Mouse (Mus musculus) hindbrain, embryonic 14.5 days (tissue): ENCODE results near the gene Ppil2. TPM values are rescaled to one million over a fixed set of nuclear protein-coding genes. Genes with fewer than 3 reads are reported as not detected.
A peak's percentile ranks its signal among the peaks of the same experiment; 100 is the strongest.

ENCODE experiments used
- ATAC-seq: fragments of 200-750 bp; cut with Nextera tagmentation; 2 replicates; pipeline ENCODE4 v1.8.0; 2017; ENCODE audit warnings: moderate number of reproducible peaks, mild to moderate bottlenecking, moderate TSS enrichment, moderate library complexity; ENCODE audit not compliant: low FRiP score
- DNase-seq: peaks from one replicate; pipeline ENCODE4 v3.0.0-alpha.2; 2015; ENCODE audit warnings: low spot score
- H3K27ac ChIP-seq: fragments of 300-500 bp; sonication (generic); 2 replicates; pipeline ENCODE4 v1.5.1; 2014; ENCODE audit warnings: mild to moderate bottlenecking, moderate library complexity
- H3K27me3 ChIP-seq: fragments of 300-500 bp; sonication (generic); 2 replicates; pipeline ENCODE4 v1.6.1; 2014; ENCODE audit warnings: mild to moderate bottlenecking, low read length, mixed read lengths; ENCODE audit not compliant: control insufficient read depth, insufficient read depth
- H3K36me3 ChIP-seq: fragments of 300-500 bp; sonication (generic); replicated peaks from 2 replicates; pipeline ENCODE4 v1.6.1; 2014; ENCODE audit not compliant: control insufficient read depth, insufficient read depth
- H3K4me1 ChIP-seq: fragments of 300-500 bp; sonication (generic); replicated peaks from 2 replicates; pipeline ENCODE4 v1.6.1; 2014; ENCODE audit warnings: antibody characterized with exemption, low read length, mixed read lengths; ENCODE audit not compliant: control insufficient read depth, insufficient read depth
- H3K4me2 ChIP-seq: fragments of 300-500 bp; sonication (generic); replicated peaks from 2 replicates; pipeline ENCODE4 v1.6.1; 2014; ENCODE audit warnings: mild to moderate bottlenecking, moderate library complexity
- H3K4me3 ChIP-seq: fragments of 300-500 bp; sonication (generic); replicated peaks from 2 replicates; pipeline ENCODE4 v1.5.1; 2014; ENCODE audit warnings: mild to moderate bottlenecking, low read length
- H3K9ac ChIP-seq: fragments of 300-500 bp; sonication (generic); 2 replicates; pipeline ENCODE4 v1.6.1; 2014
- H3K9me3 ChIP-seq: fragments of 300-500 bp; sonication (generic); 2 replicates; pipeline ENCODE4 v1.6.1; 2016; ENCODE audit warnings: low read length; ENCODE audit not compliant: control insufficient read depth
- WGBS: fragments of 180-500 bp; shearing (Covaris S2); extraction: QIAGEN DNeasy Blood & Tissue Kit; methylation state at CpG from one replicate; pipeline ENCODE4 v1.1.7; 2014; 5-methylcytosine and 5-hydroxymethylcytosine counted together
- polyA plus RNA-seq: library from polyadenylated mRNA; unstranded; fragments of >200 nt; fragmentation: Nextera tagmentation; extraction: Ambion mirVana; gene quantifications from 2 replicates; pipeline ENCODE4 v1.2.1, GENCODE M21; 2014

The Ppil2 gene
- polyA plus RNA-seq, 1 experiment from 2014 or later = 136 TPM

DNA sequence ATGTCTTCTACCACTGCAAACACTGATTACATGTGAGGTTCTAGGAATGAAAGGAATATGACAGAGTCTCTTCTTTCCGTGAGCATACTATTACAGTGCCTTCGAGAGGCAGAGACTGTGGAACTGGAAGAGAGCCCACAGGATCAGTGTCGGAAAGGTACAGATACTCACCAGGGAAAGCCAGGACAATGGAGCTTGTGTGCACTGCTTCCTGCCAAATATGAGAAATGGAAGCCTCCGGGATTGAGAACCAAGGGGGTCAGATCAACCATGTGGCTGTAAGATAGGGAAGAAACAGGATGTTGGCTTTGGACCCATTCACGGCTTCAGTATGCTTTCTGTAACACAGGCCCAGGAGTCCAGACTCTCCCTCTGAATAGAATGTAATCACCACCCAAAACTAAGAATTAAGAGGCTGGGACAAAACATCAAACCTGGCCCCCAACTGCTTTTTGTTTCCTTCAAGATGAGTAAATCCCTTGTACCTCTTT is 6.3 kb upstream of the Ppil2 start:
- no peaks in the 10 kb centered on the region for H3K27me3 ChIP-seq
- H3K4me1 ChIP-seq = no peaks in the 10 kb centered on the region
- H3K4me3 ChIP-seq = no peak overlapping the region

DNA sequence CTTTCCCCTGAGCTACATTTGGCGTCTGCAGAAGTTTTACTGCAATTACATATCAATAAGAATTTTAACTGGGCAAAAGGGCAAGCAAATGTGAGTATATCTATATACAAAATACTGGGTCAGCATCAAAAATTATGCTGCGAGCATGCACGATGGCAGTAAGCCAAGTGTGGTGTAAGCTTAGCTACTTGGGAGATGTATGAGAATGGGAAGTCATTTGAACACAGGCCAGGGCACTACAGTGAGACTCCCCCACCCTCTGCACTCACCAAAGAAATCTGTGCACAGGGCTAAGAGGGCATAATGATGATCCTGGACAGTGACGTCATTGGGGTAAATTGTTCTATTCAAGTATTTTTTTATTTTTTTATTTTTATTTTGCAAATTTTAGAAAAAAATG is 6.5 kb downstream of the Ppil2 start:
- no peak overlapping the region for H3K4me2 ChIP-seq
- peaks cover 86% of the 10 kb centered on the region for H3K36me3 ChIP-seq

More for the DNA sequence above, 6.3 kb upstream of the Ppil2 start:
- H3K9ac ChIP-seq = no peak overlapping the region
- H3K4me2 ChIP-seq = no peak overlapping the region
- no peaks in the 10 kb centered on the region for H3K9me3 ChIP-seq
- no peak for ATAC-seq
- H3K27ac ChIP-seq = no peak overlapping the region
- 0 out of 2 replicates have a peak, but pooled peaks cover 4% of the 10 kb centered on the region for H3K36me3 ChIP-seq
- DNase-seq = no peak
- 93% methylated on average over 5 of the region's 5 CpGs for WGBS

DNA sequence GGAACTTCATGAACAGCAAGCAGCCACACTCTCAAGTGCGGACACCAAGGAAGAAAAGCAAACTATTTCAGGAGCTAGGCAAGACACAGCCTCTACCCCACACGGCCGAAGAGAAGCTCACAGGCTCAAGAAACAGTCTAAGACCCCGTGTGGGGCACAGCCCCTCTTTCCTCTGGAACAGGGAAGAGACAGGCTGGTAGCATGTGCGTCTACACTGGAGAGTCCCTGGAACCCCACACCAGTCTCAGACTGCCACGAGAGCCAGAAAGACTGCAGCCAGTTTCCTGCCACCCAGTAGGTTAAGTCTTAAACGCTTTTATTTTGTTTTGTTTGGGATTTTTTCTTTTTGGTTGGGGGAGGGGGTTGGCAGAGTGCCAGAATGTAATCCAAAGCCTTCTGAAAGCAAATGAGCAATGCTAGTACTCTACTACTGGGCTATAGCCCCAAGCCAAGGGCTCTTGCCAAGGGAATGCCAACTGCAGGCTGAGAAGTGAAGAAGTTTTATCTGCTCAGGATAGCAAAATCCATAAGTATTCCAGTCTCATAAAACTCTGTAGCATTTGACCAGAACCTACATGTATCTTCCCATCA is 8.3 kb downstream of the Ppil2 start:
- no peaks in the 10 kb centered on the region for H3K27me3 ChIP-seq
- no peak overlapping the region for H3K4me2 ChIP-seq
- no peaks in the 10 kb centered on the region for H3K4me1 ChIP-seq
- no peak overlapping the region for H3K27ac ChIP-seq
- WGBS = 78% methylated on average over 7 of the region's 7 CpGs
- H3K9me3 ChIP-seq = no peaks in the 10 kb centered on the region
- H3K9ac ChIP-seq = no peak overlapping the region
- DNase-seq (peak; percentile 30), ATAC-seq (peak; percentile 56; the same call in 1 of the 2 replicates)
- H3K36me3 ChIP-seq = peaks cover 90% of the 10 kb centered on the region
- H3K4me3 ChIP-seq = no peak overlapping the region

More for the DNA sequence above, 6.5 kb downstream of the Ppil2 start:
- Histone ChIP-seq H3K9ac (no peak overlapping the region), H3K27me3 (no peaks in the 10 kb centered on the region), H3K9me3 (no peaks in the 10 kb centered on the region), H3K27ac (no peak overlapping the region), H3K4me3 (no peak overlapping the region), H3K4me1 (no peaks in the 10 kb centered on the region; the same call in 1 of the 2 replicates)
- ATAC-seq = no peak
- WGBS = 80% methylated on average over 4 of the region's 4 CpGs
- DNase-seq = no peak

DNA sequence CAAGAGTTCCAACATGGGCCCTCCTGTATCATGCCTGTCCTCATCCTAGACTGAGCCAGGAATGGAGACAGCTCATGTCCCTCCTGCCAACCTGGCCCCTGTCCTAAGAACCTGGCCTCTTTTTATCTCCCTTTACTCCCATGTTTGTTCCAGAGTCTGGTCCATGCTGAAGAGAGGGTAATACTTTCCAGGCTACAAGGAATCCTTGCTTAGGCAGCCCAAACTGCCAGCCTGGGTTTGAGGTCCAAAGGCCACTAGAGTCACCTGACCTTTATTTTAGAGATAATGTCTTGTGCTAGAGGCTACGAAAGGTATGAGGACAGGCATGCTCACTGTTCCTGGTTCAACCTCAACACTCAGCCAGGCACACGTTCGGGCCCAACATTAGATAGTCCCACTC is 14.1 kb downstream of the Ppil2 start:
- 97% methylated on average over 3 of the region's 3 CpGs for WGBS
- Histone ChIP-seq H3K36me3 (peaks cover 86% of the 10 kb centered on the region), H3K9ac (no peak overlapping the region), H3K9me3 (no peaks in the 10 kb centered on the region), H3K4me1 (no peaks in the 10 kb centered on the region), H3K27me3 (no peaks in the 10 kb centered on the region), H3K4me2 (no peak overlapping the region), H3K27ac (no peak overlapping the region), H3K4me3 (no peak overlapping the region)
- ATAC-seq (no peak), DNase-seq (no peak)

DNA sequence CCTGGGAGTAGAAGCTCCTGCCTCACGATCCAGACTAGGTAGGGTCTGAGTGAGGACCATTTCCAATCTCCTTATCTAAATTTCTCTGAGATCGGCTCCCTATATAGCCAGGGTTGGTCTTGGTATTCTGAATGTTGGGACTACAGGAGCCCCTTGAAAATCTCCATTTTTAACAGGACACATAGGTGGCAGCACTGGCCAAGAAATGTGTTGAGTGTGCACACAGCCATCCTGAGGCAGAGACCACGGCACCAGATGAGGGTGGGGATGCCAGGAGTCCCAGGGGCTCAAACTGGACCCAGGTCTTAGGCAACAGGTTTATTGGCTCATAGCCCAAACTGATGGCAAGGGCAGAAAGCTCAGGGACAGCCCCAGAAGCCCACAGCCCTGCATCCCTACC is 22.7 kb downstream of the Ppil2 start:
- H3K27me3 ChIP-seq = no peaks in the 10 kb centered on the region
- H3K4me2 ChIP-seq = no peak overlapping the region
- H3K4me1 ChIP-seq = no peaks in the 10 kb centered on the region
- H3K36me3 ChIP-seq = peaks cover 100% of the 10 kb centered on the region
- peak; percentile 32; the same call in 1 of the 2 replicates for ATAC-seq
- no peak overlapping the region for H3K27ac ChIP-seq
- WGBS = 64% methylated on average over 3 of the region's 3 CpGs
- no peaks in the 10 kb centered on the region for H3K9me3 ChIP-seq
- no peak for DNase-seq
- no peak overlapping the region for H3K9ac ChIP-seq
- H3K4me3 ChIP-seq = no peak overlapping the region

DNA sequence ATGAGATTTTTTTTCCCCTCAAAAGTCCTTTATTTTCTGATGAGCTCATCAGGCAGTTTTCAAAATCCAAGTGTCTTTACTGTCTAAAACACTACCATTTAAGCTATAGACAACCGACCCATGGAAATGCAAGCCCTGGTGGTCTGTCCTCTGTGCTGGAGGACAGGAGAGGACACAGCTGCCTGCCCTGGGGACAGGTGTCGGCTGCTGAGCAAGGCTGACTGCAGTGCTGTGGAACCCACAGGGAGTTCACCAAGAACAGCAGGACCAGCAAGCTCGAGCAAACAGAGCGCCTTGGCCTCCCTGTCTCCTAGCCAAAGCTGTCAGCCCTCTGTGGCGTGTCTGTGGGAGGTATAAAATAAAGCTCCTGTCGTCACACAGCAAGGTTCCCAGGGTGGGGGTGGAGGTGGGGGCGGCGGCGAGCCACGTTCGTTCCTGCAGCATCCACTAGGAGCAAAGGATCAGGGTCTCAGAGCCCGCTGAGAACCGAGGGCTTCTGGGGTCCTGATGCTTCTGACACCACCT is 24.3 kb downstream of the Ppil2 start:
- no peak overlapping the region for H3K4me3 ChIP-seq
- H3K4me1 ChIP-seq = no peaks in the 10 kb centered on the region
- no peak for ATAC-seq
- no peaks in the 10 kb centered on the region for H3K9me3 ChIP-seq
- 77% methylated on average over 13 of the region's 13 CpGs for WGBS
- DNase-seq = no peak
- H3K27me3 ChIP-seq = no peaks in the 10 kb centered on the region
- H3K4me2 ChIP-seq = no peak overlapping the region
- H3K9ac ChIP-seq = no peak overlapping the region
- no peak overlapping the region for H3K27ac ChIP-seq
- H3K36me3 ChIP-seq = peaks cover 100% of the 10 kb centered on the region

DNA sequence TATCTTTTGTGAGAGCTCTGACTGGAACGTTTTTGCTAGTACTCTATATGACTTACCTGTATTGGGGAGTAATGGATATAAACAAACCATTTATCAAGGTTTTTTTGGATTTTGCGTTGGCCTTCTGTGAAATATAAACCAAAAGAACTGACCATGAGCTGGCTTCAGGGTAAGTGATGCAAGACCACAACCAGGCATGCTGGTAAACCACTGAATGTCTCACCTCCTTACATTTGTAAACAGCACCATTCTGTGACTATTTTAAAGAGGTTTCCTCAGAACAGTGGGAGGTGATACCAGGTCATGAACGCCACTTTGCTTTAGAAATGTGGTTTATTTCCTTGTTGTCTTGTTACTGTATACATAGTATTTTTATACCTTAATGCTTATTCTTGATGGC is 24.8 kb downstream of the Ppil2 start:
- Histone ChIP-seq H3K9me3 (no peaks in the 10 kb centered on the region), H3K27ac (no peak overlapping the region), H3K9ac (no peak overlapping the region), H3K4me2 (no peak overlapping the region), H3K4me1 (no peaks in the 10 kb centered on the region), H3K4me3 (no peak overlapping the region), H3K36me3 (peaks cover 100% of the 10 kb centered on the region), H3K27me3 (no peaks in the 10 kb centered on the region)
- no peak for DNase-seq
- 91% methylated on average over 3 of the region's 3 CpGs for WGBS
- ATAC-seq = no peak

DNA sequence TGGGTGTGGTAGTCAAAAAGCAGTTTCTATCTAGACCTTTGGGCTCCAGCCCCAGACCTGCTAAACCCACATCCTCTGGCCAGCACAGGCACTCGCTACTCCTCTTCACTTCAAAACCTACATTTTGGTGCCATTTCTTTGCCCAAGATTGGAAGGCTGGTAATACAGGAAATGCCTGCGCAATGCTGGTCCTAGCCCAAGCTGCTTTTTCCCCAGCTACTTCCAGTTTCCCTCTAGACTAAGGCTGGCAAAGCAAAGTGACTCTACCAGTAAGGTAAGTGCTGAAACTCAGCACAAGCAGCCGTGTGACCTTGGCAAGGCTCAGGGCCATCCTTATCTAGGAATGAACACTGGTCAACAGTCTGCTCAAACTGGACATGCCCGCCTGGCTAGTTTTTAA is 25.4 kb downstream of the Ppil2 start:
- Histone ChIP-seq H3K9me3 (no peaks in the 10 kb centered on the region), H3K27ac (no peak overlapping the region), H3K4me2 (no peak overlapping the region), H3K4me3 (no peak overlapping the region), H3K9ac (no peak overlapping the region), H3K27me3 (no peaks in the 10 kb centered on the region), H3K36me3 (peaks cover 100% of the 10 kb centered on the region), H3K4me1 (no peaks in the 10 kb centered on the region)
- ATAC-seq (no peak), DNase-seq (no peak)
- WGBS = 96% methylated on average over 4 of the region's 4 CpGs

DNA sequence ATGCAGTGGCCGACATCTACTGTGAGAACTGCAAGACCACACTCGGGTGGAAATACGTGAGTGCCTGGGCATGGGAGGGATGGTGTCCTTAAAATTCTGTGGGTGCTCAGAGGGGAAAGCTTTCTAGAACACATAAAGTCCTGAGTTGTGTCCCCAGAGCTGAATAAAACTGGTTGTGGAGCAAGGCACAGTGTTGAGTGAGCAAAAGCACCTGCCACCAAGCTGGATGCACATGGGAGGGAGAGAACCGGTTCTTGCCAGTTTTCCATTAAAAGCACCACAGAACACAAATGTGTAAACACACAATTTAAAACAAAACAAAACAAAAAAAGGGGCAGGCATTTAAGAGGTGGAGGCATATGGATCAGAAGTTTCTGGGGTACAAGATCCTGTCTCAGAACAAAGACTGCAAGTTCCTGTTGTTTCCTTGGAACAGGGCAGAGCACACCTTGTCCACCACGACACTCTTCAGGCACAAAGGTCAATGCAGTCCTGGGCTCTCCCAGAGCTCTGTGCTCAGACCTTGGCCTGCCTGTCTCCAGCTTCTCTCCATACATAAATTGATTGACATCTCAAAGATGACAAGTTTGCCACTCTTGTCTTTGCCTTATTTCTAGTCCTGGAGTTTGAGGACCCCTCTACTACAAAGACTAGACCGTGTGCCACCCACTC is 28.8 kb downstream of the Ppil2 start:
- H3K36me3 ChIP-seq = peaks cover 94% of the 10 kb centered on the region

More for the DNA sequence above, 28.8 kb downstream of the Ppil2 start:
- H3K27me3 ChIP-seq = no peaks in the 10 kb centered on the region
- DNase-seq (no peak), ATAC-seq (no peak)
- H3K27ac ChIP-seq = no peak overlapping the region
- H3K4me3 ChIP-seq = no peak overlapping the region
- no peak overlapping the region for H3K9ac ChIP-seq
- H3K9me3 ChIP-seq = no peaks in the 10 kb centered on the region
- H3K4me2 ChIP-seq = no peak overlapping the region
- 92% methylated on average over 6 of the region's 6 CpGs for WGBS
- no peaks in the 10 kb centered on the region for H3K4me1 ChIP-seq
